Mouse (Mus musculus) ES-E14 (cell line): Measurements from ENCODE around the gene Ppfia2.

Source experiments
- ZC3H11A ChIP-seq: IDR thresholded peaks from 2 replicates; pipeline ENCODE4 v1.6.1; 2012; ENCODE audit warnings: low read depth, mild to moderate bottlenecking, inconsistent platforms, low read length, borderline replicate concordance
- ZNF384 ChIP-seq: IDR thresholded peaks from 2 replicates; pipeline ENCODE4 v1.6.1; 2012; ENCODE audit warnings: low read depth, low read length, inconsistent platforms

DNA sequence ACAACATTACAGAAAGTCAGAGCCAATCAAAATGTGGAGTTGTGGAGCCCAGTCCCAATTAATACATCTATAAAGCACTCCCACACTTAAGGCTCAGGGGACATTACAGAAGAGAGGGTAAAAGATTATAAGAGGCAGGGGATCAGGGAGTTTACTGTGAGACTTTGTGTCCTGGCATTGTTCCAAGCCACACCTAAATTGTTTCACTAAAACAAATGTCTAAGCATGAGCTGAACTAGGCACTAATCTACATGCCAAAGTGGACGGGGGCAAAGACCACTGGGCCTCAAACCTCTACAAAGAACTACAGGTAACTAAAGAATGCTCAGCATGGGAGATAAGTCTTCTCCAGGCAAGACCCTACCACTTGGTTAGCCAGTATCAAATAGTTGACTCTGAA, 148.1 kb downstream of the Ppfia2 start:
- no peak for TF ChIP-seq ZNF384
- TF ChIP-seq ZC3H11A, result no peak
